Mouse (Mus musculus): ENCODE measurements around the gene Tmem100. TPM values are rescaled to one million over a fixed set of nuclear protein-coding genes. Genes with fewer than 3 reads are reported as not detected.
A peak's percentile ranks its signal among the peaks of the same experiment; 100 is the strongest.

Gene Tmem100
- 0.36 TPM in 1 of 2 replicates, not detected in the other for total RNA-seq (2015)
- not detected in 2 replicates for total RNA-seq (2017)

DNA sequence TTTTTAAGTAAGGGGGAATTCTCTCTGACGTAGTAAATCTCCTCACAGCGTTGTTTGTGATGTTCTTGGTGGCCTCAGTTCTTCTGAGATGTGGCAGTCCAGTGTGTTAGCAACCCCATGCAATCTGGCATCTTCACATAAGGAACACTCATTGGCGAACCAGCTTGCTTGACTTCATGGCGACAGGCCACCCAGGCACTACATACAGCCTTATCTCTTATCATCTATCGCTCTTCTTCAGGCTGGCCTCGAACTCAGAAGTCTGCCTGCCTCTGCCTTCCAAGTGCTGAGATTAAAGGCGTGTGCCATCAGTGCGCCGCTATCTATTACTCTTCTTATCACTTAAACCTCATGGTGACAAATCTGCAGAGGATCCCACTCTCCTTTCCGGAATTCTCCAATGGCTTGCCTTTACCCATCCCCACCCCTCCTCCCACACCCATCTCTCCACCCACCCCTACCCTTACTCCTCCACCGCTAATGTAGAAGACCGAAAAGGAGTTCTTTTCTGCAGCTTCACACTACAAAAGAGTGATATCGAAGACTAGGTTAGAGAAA is at the start of gene Tmem100:
Gene Tmem100, plus strand, starts transcription at position 508 of the 558 bp plus-strand sequence.
- ATAC-seq (ENCODE audit: poor library complexity, severe bottlenecking), result no peak

GRCm38 (mm10) chr11:89982918-89983317 is 47.2 kb upstream of the Tmem100 start:
- no peak for ATAC-seq (ENCODE audit: poor library complexity, severe bottlenecking)

DNA sequence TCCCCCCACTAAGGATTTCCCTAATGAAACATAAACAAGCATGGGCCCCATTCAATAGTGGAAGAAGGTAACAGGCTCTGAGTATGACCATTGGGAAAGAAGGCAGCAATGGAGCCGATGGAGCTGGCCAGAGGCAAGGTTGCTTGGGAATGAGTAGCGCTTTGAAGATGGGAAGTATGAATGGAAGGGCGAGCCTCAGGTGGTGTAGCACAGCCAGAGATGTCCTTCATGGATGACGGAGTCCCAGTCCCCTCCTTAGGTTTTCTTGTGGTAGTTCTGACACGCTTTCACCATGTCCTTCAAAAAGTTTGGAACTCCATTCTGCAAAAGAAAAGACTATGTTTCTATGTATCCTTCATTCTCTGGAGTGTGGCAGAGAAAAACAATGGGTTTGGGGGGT is 45.7 kb upstream of the Tmem100 start:
- ATAC-seq (ENCODE audit: poor library complexity, severe bottlenecking), result no peak

DNA sequence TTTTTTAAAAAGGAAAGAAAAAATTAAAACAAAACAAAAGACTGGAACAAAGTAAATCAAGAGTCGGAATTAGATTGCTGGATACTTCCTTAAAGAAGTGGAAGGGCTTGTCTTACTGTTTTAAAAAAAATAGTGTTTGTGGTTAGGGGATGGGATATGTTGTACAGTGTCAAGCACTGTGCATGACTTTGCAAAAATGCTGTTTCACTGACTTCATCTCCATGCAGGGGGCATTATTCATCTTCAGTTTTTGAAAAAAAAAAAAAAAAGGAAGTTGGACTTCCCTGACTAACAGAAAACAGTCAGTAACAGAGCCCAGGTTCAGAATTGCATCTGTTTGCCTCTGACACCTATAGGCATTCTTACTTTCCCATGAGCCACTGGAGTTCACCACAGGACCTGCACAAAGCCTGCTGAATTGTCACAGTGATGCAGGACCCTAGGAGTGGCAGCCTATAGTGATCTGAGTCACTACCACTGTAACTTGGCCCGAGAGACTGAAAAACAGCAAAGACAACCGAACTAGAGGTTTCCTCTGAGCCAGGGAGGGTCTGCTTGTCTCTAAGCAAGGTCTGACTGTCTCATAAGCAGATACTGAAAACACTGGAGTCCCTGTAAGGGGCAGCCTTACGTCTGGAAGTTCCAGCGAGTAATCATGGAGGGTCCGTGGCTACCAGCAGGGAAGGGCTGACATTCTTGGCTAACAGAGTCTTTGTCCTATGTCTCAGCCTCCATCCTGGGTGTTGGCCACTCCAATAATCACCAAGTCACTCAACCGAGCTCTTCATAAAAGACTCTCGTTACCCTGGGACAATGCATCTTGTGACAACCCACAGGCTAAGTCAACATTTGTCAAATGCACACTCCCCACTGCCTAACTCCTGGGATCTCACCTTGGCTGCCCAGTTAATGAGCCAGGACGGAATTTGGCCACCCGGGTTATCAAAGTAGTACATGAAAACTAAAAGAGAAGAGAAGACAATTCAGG is 44.7 kb upstream of the Tmem100 start:
- peak; percentile 76 for ATAC-seq (ENCODE audit: poor library complexity, severe bottlenecking)

- no peak for ATAC-seq (ENCODE audit: poor library complexity, severe bottlenecking)
Observed at GRCm38 (mm10) chr11:89986516-89986915, 43.6 kb upstream of the Tmem100 start.

GRCm38 (mm10) chr11:89988936-89989589 is 41.1 kb upstream of the Tmem100 start:
- peak; percentile 74 for ATAC-seq (ENCODE audit: poor library complexity, severe bottlenecking)

DNA sequence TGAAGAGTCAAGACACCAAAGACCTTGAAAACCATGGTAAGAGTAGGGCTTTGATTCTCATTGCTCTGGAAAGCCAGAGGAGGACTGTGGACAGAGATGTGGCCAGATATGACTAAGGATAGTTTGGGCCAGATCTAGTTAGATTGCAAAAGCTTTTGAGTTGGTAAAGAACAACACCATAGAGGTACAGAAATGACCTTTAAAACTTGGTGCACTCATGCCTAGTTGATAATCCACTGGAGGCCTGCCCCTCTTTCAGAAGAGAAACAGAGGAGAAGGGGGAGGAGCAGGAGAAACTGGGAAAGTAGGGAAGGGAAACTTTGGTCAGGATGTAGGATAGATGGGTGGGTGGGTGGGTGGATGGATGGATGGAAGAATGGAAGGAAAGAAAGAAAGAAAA is 38.5 kb upstream of the Tmem100 start:
- ATAC-seq (ENCODE audit: poor library complexity, severe bottlenecking), result no peak

DNA sequence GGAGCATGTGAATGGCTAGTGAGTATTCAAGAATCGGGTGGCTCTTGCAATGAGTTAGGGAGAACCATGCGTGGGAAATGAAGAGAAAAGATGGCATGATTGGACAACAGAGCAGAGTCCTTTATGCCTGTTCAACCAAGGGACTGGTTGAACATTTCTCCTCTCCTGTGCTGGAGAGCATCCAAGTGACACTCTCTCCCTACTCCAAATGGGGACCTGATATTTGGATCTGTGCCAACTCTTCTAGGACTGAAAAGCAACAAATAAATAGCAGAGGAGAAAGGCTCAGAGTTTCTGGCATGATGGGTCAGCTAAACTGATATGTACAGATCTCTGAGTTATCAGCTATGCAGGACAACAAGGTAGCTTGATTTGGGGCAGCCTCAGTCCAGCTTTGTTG is 35.4 kb upstream of the Tmem100 start:
- ATAC-seq (ENCODE audit: poor library complexity, severe bottlenecking), result no peak

GRCm38 (mm10) chr11:89995596-89995995 is 34.6 kb upstream of the Tmem100 start:
- ATAC-seq (ENCODE audit: poor library complexity, severe bottlenecking), result no peak

DNA sequence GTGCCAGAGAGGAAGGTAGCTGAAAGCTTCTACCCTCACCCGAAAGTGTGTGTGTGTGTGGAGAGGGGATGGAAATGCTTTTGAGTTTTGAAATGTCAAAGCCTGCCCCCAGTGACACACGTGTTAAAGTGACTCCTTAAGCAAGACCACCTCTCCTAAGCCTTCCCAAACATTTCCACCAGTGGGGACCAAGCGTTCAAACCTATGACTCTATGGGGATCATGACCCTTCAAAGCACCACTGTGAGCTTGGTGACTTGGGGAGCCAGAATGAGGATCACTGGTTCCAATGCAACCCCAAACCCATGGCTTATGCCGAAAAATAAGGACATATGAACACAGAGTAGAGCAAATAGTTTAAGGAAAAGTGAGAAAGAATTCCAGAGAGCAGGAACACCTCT is 33.7 kb upstream of the Tmem100 start:
- ATAC-seq (ENCODE audit: poor library complexity, severe bottlenecking), result no peak

DNA sequence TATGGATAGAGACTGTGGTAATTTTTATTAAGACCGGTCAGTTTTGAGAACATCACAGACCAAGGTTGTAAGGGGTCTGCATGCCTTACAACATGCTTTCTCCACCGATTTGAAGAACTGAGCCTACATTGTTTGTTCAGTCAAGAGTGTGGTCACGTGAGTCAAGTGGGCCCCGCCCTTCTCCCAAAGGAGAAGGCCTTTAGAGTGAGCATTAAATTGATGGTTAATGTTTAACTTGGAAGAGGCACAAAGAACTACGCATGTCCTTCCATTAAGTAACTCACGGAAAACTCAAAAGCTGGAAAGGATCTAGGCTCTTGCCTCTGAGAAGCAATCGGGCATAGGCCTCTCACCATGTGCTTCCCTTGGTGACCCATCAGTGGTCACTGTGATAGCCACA is 33.3 kb upstream of the Tmem100 start:
- no peak for ATAC-seq (ENCODE audit: poor library complexity, severe bottlenecking)

GRCm38 (mm10) chr11:89998996-89999770 is 31.0 kb upstream of the Tmem100 start:
- ATAC-seq (ENCODE audit: poor library complexity, severe bottlenecking), result no peak

DNA sequence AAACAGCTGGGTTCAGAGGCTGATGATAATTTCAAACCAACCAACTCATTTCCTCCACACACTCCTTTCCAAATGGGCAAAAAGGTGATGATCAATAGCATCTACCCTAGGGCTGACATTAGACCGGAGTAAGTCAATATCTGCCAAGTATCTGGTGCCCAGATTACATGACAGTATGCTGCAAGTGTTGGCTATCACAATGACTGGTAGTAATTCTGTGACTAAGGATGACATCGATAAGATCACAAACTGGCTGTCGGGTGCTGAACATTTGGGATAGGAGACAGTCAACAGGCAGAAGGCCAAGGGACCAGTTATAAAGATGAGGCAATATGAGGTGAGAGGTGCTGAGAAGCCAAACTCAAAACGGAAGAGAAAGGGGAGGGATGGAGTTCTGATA is 29.5 kb upstream of the Tmem100 start:
- ATAC-seq (ENCODE audit: poor library complexity, severe bottlenecking), result no peak

- no peak for ATAC-seq (ENCODE audit: poor library complexity, severe bottlenecking)
Observed at GRCm38 (mm10) chr11:90001396-90002230, 28.5 kb upstream of the Tmem100 start.

- peak; percentile 97 for ATAC-seq (ENCODE audit: poor library complexity, severe bottlenecking)
Observed at GRCm38 (mm10) chr11:90002231-90002986, 27.7 kb upstream of the Tmem100 start, which contains the start of gene Pctp. Gene Pctp, minus strand, starts transcription at chr11:90002894.

GRCm38 (mm10) chr11:90002987-90003348 is 27.2 kb upstream of the Tmem100 start:
- ATAC-seq (ENCODE audit: poor library complexity, severe bottlenecking), result no peak

DNA sequence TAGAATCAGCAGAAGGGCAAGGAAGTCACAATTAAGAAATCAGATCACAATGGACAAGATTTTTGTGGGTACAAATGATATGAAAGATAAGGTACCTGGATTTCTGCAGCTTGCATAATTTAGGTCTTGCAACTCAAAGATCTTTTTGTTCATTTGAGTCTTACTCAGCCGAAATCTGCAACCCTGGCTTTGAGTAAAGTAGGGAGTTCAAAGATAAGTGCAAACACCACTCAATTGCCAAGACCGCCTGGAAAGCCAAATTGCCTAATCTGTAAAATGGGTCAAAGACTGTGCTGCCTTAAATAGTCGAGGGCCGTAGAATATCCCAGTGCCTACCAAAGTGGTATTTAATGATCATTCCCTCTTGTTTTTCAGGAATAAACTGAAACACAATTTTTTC is 26.8 kb upstream of the Tmem100 start:
- ATAC-seq (ENCODE audit: poor library complexity, severe bottlenecking), result no peak

DNA sequence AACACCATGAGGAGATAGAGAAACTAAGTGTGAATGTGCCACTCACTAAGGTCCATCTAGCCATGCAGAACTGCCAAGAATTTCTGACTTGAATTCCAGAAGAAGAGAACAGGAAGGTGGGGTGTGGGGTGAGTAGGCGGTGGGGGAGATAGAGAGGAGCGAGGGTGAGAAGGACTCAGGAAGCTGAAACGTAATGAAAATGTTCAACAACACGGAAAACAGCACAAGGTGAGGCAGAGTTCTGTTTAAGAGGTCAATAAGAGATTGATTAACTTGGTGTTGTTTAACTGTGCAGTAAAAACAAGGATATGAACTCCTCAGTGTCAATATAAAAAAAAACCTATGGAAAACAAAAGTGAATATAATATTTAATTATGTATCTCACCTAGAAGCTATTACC is 24.0 kb upstream of the Tmem100 start:
- no peak for ATAC-seq (ENCODE audit: poor library complexity, severe bottlenecking)
